Mouse (Mus musculus) neural tube, embryonic 15.5 days (tissue): ENCODE results near the gene Bpifb9a. TPM values are rescaled to one million over a fixed set of nuclear protein-coding genes. Genes with fewer than 3 reads are reported as not detected.
"Not testable (repeated sequence)": the region's sequence is repeated elsewhere in the genome, so short reads cannot be mapped to it uniquely, and the experiment has no call there.

Experiments
- ATAC-seq: fragments of 200-750 bp; cut with Nextera tagmentation; 2 replicates; pipeline ENCODE4 v1.8.0; 2017; ENCODE audit warnings: mild to moderate bottlenecking, moderate TSS enrichment, moderate library complexity; ENCODE audit not compliant: low FRiP score
- H3K27ac ChIP-seq: fragments of 300-500 bp; sonication (generic); replicated peaks from 2 replicates; pipeline ENCODE4 v1.5.1; 2015; ENCODE audit warnings: mild to moderate bottlenecking, inconsistent platforms
- H3K27me3 ChIP-seq: fragments of 300-500 bp; sonication (generic); replicated peaks from 2 replicates; pipeline ENCODE4 v1.6.1; 2015; ENCODE audit warnings: inconsistent platforms
- H3K36me3 ChIP-seq: fragments of 300-500 bp; sonication (generic); 2 replicates; pipeline ENCODE4 v1.6.1; 2015; ENCODE audit warnings: inconsistent platforms
- H3K4me1 ChIP-seq: fragments of 300-500 bp; sonication (generic); 2 replicates; pipeline ENCODE4 v1.6.1; 2015; ENCODE audit warnings: inconsistent platforms
- H3K4me2 ChIP-seq: fragments of 300-500 bp; sonication (generic); 2 replicates; pipeline ENCODE4 v1.6.1; 2015; ENCODE audit warnings: inconsistent platforms, mild to moderate bottlenecking, moderate library complexity
- H3K4me3 ChIP-seq: fragments of 300-500 bp; sonication (generic); replicated peaks from 2 replicates; pipeline ENCODE4 v1.5.1; 2015; ENCODE audit warnings: mild to moderate bottlenecking, inconsistent platforms
- H3K9ac ChIP-seq: fragments of 300-500 bp; sonication (generic); replicated peaks from 2 replicates; pipeline ENCODE4 v1.6.1; 2015; ENCODE audit warnings: mild to moderate bottlenecking, inconsistent platforms
- H3K9me3 ChIP-seq: fragments of 300-500 bp; sonication (generic); replicated peaks from 2 replicates; pipeline ENCODE4 v1.6.1; 2016; ENCODE audit warnings: inconsistent platforms
- WGBS: fragments of 180-500 bp; shearing (Covaris S2); methylation state at CpG from one replicate; pipeline ENCODE4 v1.1.7; 2015; ENCODE audit warnings: mixed read lengths; 5-methylcytosine and 5-hydroxymethylcytosine counted together
- polyA plus RNA-seq: library from polyadenylated mRNA; unstranded; fragments of >200 nt; fragmentation: Nextera tagmentation; extraction: Ambion mirVana; gene quantifications from 2 replicates; pipeline ENCODE4 v1.2.1, GENCODE M21; 2015

Gene Bpifb9a
- polyA plus RNA-seq, 1 experiment from 2014 or later = not detected

DNA sequence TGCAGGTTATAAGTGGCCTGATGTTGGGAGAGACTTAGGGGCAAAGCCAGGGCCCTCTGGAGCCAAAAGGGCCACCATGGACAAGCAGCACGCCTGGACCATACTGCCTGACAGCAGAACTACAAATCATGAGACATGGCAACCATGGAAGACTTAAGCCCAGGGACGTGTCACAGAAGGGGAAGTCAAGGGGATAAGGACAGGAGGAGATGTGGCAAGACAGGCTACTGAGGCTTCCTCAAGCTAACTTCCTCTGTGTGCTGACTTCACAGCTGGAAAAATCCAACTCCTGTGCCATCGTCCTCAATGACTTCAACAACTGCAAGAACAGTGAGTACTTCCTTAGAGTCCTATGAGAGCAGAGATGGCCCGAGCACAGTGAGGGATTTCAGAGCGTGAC lies 56.1 kb downstream of the Bpifb9a start:
- WGBS = 83% methylated on average over 5 of the region's 5 CpGs
- H3K27ac ChIP-seq, H3K4me2 ChIP-seq, H3K9ac ChIP-seq, H3K36me3 ChIP-seq, H3K4me1 ChIP-seq, H3K9me3 ChIP-seq, H3K4me3 ChIP-seq, ATAC-seq, H3K27me3 ChIP-seq: not testable (repeated sequence)

Other genes with a start within 250 kb of the Bpifb9a start
- gene Bpifa2, start 249.6 kb upstream of the Bpifb9a start, polyA plus RNA-seq = not detected in 2 replicates
- gene Bpifa3, start 127.5 kb upstream of the Bpifb9a start, polyA plus RNA-seq = not detected in 2 replicates
- 51.3 TPM in 1 of 2 replicates, not detected in the other for gene Bpifa1, start 115.0 kb upstream of the Bpifb9a start, polyA plus RNA-seq
- gene Bpifa5, start 95.2 kb upstream of the Bpifb9a start, polyA plus RNA-seq = not detected in 2 replicates
- 0.24 TPM in 1 of 2 replicates, not detected in the other for gene Bpifb1, start 67.0 kb upstream of the Bpifb9a start, polyA plus RNA-seq
- gene Bpifb5, start 34.1 kb upstream of the Bpifb9a start, polyA plus RNA-seq = 0.27 and 0.32 TPM in 2 replicates
- not detected in 2 replicates for gene Bpifb9b, start 49.4 kb downstream of the Bpifb9a start, polyA plus RNA-seq
- 13.7 and 13.8 TPM in 2 replicates for gene Cdk5rap1, start 115.2 kb downstream of the Bpifb9a start, polyA plus RNA-seq
- 12.1 and 12.7 TPM in 2 replicates for gene Snta1, start 150.2 kb downstream of the Bpifb9a start, polyA plus RNA-seq
- gene Cbfa2t2, start 178.6 kb downstream of the Bpifb9a start, polyA plus RNA-seq = 35.3 and 36.1 TPM in 2 replicates